Mouse (Mus musculus) testis, adult 2 months (tissue): ENCODE results near the gene Car11.

Source experiments
- CTCF ChIP-seq: fragments of 200-500 bp; IDR thresholded peaks from 2 replicates; pipeline ENCODE4 v1.5.1; 2012; ENCODE audit warnings: low read depth, mild to moderate bottlenecking, inconsistent platforms, low read length, moderate library complexity; ENCODE audit not compliant: control insufficient read depth, insufficient read depth, insufficient replicate concordance
- POLR2A ChIP-seq: fragments of 200-500 bp; IDR thresholded peaks from 2 replicates; pipeline ENCODE4 v1.6.1; 2012; ENCODE audit warnings: low read depth, mild to moderate bottlenecking, inconsistent platforms, low read length, moderate library complexity; ENCODE audit not compliant: control insufficient read depth

DNA sequence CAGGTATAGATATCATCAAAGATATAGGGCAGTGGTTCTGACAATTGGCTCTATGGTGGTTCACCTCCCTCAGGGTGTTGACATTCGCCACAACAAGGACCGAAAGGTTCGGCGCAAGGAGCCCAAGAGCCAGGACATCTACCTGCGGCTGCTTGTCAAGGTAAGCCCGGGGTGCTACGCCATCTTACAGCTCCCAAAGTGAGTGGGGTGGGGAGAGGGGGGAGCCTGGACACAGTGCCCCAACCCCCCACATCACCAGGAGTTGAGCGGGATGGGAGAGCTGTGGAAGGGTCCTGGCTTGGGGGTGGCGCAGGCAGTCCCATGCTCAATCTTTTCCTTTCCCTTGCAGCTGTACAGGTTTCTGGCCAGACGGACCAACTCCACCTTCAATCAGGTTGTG, 19.5 kb downstream of the Car11 start:
- TF ChIP-seq CTCF, result no peak
- TF ChIP-seq POLR2A, result no peak
